Mouse (Mus musculus): ENCODE measurements around the gene Wscd1.
"Not testable (repeated sequence)": the region's sequence is repeated elsewhere in the genome, so short reads cannot be mapped to it uniquely, and the experiment has no call there.

Wscd1 gene

DNA sequence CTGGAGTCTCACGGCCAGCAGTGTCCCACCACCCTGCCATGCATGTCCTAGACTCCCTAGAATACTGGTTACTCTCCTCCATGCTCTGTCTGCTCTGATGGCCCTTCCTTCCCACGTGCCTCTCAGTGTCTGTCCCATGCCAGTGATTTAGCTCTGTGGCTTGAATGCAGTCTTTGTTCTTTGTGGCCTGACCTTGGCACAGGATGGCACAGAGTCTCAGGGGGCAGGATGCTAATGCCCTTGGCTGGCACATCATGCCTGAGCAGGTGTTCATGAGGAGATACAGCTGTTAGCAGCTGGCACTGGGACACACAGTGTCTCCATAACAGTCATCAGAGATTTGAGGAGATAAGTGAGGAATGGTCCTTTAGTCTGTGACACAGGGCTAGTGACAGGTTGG lies 20.8 kb downstream of the Wscd1 start:
- DNase-seq (ENCODE audit: low spot score in 2 of 2) = no peak

DNA sequence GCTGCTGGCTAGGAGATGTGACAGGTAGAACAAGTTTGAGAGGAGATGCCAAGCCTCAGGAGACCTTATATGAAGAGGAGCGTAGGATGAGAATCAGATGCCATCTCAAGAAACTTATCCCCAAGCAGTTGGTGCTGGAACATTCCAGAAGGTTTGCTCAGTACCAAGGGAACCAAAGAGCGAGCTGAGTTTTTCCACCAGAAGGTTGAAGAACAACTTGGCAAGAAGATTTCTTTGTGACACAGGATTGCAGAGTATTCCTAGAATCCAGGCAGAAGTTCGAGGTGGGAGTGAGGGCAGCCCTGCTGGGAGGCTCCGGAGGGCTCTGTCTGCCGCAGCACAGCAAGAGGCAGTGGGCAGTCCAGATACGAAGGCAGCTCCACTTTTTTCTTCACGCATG lies 21.4 kb downstream of the Wscd1 start:
- no peak for DNase-seq (ENCODE audit: low spot score in 2 of 2)

DNA sequence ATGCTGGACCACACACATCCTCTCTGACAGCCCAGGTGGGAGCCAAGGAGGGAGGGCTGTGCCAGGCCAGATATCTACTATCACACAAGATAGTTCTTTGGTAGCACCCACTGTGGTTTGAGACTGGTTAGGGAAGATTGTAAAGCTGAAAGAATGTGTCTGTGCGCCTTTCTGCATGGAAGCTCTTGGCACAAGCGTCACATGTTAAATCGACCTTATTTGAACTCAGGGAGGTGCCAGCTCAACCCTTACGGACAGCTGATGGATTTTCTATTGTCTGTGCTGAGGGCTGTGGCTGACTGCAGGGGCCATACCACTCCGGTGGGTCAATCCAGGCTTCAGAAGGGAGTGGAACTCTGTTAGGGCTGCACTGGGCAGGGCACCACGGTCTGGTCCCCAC lies 22.3 kb downstream of the Wscd1 start:
- no peak for DNase-seq (ENCODE audit: low spot score in 2 of 2)

DNA sequence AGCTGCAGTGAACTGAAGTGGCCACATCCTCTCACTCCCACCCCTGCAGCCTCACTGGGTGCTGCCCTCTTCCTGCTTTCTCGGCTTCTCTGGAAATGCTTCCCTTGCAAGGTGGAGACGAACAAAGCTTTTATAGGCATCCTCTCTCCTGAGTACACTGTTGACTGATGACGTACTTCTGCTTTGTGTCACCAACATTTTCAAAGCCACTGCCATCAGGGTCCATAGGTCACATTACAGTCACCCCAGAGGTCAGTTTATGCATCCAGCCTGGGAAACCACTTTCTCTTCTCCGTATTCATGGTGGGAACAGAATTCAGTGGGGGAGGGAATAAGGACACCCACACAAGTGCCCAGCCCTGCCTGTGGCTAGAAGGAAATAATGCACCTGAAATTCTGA lies 23.1 kb downstream of the Wscd1 start:
- no peak for DNase-seq (ENCODE audit: low spot score in 2 of 2)

DNA sequence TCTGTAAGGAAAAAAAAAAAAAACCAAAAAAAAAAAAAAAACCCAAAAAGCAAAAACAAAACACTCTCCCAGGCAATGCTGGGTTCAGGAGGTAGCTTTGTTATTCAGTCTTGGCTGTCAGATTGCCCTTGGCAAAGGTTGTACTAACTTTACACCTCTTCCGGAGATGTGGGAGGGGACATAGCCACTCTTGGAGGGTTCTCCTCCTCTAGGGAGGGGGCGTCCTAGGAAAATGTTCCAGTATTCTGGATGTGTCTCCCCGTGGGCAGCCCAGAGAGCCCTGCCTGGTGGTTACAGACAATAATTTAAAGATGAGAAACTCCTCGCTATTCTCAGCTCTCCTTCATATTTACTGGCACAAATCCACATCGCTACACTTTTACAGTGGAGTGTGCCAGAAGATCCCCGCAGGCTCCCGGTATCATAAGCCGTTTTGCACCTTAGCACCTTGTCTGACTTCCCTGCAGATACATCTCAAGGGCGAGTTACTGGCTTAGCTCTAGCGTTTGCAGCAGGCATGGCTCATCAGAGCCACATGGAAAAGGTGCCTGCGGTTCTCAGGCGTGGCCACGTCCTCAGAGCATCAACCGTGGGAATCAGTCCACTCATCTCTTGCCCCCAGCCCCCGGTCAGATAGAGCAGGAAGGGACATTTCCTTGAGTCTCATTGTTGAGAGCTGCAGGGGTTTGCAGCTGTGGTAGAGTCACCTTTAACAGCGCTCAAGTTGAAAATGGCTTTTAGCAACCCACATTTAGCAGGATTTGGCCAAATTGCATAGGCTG lies 24.5 kb downstream of the Wscd1 start:
- no peak for DNase-seq (ENCODE audit: low spot score in 2 of 2)

DNA sequence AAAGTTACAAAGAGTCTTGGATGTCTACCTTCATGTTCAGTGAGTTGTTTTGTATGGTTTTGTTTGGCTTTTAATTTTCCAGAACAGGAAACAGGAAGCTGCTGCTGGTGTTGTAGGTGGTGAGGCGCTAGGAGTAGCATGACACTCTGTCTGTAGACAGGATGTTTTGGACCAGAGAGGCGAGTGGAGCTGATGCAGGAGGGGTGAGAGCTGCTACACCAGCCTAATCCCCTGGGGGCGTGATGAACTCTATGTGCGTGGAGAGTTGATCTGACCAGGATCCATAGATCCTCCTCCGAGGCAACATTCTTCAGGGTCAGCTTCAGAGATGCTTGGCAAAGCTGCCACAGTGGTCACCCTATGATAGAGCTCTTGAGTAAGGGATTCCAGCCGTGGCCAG lies 25.3 kb downstream of the Wscd1 start:
- DNase-seq (ENCODE audit: low spot score in 2 of 2) = no peak

DNA sequence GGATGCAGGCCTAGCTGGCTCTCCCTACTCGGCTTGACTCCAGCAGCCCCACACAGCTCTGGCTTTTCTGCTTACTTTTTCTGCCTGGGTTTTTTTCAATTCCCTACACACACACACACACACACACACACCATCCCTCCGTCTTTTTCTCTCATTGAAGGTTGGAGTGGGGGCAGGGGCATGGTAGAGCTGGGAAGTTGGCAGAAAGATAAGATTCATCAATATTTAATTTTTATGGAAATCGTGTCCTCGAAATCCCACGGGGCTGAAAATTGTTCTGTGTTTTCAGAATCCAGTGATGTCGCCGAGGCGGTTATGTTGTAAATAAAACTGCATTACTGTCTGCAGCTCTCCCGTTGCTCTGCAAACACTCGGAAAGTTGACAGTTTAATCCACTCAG lies 29.9 kb downstream of the Wscd1 start:
- DNase-seq (ENCODE audit: low spot score in 2 of 2) = no peak

DNA sequence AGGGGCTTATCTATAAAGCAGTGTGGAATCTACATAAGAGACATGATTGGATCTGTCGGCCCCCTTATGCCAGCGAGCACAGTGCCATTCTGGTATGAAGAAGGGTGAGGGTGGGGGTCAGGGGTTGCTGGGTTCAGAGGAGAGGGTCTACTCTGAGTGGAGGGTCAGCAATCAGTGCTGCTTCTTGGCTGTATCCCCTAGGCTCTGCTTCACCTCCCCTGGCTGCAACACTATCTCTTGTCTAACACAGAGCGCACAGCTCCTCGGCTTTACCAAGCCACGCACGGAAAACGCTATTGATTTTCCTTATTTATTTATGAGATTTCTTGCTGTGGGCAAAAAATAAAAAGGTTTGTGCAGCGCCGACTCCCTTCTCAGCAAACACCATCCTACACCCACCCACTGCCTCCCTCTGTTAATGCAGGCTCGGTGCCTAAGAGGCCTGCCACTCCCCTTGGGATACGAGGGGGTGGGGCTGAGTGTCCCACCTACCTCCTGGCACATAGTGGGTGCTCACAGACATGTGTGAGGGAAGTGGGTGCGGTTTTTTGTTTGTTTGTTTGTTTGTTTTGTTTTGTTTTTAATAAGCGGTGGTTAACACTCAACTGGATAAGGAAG lies 32.1 kb downstream of the Wscd1 start:
- no peak for DNase-seq (ENCODE audit: low spot score in 2 of 2)

DNA sequence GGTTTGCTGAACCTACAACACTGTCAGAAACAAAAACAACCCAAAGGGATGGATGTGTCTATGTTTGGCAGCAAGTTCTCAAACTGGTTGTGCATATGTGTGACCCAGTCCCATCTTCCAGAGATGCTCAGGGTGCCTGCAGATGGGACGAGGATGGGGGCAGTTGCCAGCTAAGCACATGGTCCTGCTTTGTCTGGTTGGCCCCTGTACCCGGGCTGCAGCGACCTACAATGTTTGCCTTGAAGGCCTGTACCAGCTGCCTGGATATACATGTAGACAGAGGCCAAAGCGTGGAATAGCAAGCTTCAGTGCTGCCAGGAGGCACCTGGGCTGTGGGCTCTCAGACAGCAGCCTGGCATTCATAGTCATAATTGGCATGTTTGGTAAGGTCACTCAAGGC lies 35.8 kb downstream of the Wscd1 start:
- no peak for DNase-seq (ENCODE audit: low spot score in 2 of 2)

DNA sequence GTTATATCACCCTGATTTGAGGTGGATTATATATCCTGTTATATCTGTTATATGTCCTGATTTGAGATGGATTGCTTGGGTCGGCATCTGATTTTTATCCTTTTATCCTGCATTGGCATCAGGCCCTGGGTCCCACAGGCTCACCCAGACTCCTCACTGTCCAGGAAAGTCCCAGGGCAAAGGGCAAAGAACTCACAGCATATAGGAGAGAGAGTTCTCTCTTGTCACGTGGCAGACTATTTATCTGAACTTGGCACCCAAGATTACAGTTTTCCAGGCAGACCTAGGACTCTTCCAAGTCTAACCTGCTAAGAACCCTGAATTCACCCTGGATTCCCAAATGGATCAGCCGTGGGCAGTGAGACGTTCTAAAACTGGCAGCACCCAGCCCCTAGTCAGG lies 38.5 kb downstream of the Wscd1 start:
- DNase-seq (ENCODE audit: low spot score in 2 of 2) = no peak

DNA sequence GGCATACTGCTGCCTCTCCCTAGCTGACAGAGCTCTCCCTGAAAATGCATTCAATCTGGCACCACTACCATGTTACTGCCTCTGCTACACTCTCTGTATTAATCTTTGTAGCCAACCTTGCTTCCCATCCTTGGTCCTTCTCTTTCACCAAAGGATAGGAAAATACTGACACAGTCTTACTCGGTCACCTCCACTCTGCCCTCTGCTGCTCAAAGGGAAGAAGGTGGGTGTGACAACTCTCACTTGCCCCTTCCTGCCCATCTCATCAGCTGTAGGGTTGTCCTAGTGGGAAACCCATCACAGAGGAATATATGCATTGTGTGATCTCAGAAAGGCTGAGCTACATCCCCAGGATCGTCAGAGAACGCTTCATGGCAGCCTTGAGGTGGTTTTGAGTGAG lies 40.5 kb downstream of the Wscd1 start:
- DNase-seq (ENCODE audit: low spot score in 2 of 2) = no peak

DNA sequence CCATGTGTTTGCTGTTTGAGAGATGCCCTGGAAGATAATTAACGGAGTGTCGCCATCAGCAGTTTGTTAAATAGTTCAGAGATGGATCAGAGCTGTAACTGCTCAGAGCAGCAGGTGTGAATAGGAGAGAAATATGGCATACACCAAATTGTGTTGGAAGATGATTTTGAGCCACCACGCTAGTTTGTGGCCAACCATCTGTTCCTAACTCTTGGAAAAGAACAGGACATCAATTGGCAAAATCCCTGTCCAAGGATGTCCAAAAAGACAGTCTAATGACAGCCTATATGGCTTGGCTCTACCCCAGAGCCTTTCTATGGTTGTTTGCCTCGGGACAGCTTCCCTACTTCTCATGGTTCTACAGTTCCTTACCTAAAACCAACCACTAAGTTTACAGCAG lies 49.5 kb downstream of the Wscd1 start:
- no peak for DNase-seq (ENCODE audit: low spot score in 2 of 2)

DNA sequence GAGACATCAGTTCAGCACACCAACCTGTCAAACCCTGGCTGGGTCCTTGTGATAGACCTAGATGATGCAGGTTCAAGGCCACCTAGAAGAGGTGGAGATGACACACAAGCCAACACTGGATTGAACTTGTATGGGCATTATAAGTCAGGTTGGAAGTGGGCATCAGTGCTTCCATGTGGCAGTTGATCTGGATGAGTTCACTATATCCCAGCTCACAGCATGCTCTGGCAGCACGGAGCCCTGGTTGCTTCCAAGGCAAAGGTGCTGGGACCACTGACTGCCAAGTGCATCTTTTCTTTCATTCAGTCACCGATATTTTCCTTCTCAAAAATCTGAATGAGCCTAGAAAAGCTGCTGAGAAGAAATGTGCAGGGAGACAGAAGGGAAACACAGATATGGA lies 58.8 kb downstream of the Wscd1 start:
- DNase-seq (ENCODE audit: low spot score in 2 of 2) = no peak

DNA sequence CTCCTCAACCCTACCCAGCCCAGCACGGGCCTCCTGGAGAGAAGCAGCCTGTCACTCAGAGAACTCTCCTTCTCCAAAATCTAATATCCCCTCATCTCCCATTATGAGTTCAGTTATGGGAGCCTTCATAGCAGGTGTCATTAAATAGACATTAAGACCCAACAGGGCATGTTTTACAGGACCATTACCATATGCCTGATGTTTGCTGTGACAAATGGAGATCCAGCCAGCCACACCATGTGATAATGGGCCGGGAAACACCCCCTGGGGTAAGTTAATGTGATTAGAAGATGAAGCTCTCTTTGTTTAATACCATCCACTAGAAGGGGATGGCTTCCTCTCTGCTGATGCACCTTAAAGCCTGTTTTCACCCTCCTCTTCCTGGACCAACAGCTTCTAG lies 62.1 kb downstream of the Wscd1 start:
- DNase-seq (ENCODE audit: low spot score in 2 of 2) = no peak

DNA sequence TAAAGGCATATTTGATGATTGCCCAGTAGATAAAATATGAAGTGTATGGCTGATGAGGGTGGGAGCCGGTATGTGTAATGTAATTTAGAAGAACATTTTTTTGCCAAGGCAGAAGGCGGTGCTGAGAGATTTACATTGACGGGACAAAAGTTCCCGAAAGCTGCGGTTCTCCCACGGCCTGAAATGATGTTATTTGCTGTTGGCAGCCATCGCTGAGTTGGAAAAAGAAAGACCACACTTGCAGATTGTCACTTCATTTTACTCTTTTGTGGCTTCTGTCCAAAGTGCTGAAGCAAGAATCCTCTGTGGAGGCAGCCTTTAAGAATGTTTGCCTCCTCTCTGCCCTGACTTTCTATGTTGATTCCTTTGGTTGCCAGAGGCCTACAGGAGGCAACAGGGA lies 63.2 kb downstream of the Wscd1 start:
- DNase-seq (ENCODE audit: low spot score in 2 of 2) = no peak

DNA sequence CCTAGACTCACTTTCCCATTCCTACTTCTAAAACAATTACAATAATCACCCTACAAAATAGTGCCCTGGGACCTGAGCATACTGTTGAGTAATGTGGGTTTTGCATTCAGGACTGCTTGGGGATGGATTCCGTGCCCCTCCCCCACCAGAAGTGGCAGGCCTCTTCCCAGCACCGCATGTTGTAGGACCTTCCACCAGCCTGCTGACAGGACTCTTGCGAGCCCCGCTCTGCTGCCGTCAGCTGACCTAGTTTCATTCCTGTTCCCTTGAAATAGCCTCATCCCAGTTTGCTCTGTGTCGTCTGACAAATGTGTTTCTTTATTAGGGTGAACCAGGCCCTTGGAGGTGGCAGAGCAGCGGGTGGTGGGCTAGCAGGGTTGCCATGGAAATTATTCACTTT lies 64.8 kb downstream of the Wscd1 start:
- DNase-seq (ENCODE audit: low spot score in 2 of 2) = no peak

DNA sequence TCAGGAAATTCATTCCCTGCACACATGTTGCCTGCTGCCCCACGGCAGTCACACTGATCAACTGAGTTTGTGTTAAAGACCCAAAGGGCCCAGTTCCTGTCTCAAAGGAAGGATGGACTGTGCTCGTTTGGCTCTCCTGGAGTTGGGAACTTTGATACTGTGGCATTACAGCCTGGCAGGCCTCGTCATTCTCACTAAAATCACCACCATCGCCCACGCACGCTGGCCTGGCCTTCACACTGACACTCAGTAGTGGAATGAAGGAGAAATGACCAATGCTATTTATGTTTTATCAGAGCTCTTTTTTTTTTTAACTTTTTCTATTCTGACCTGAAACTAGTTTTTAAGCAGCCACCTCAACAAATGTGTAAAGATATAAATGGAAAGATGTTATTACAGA lies 65.6 kb downstream of the Wscd1 start:
- DNase-seq (ENCODE audit: low spot score in 2 of 2) = no peak

DNA sequence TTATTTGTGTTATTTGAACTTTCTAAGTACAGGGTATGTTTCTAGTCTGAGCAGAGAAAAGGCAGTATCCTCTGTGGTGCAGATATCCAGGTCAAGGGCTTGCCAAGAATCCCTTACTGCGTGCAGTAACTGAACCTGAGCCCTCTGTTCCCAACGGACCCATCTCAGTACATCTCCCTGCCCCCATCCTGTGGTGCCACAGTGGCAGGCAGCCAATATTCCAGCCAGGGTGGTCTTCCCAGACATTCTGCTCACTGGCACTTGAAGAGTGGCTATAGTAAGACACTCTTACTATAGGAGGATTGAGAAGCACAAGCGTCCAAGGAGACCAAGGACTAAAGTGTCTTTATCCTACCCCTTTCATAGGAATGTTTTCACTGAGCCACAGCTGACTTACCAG lies 67.2 kb downstream of the Wscd1 start:
- DNase-seq (ENCODE audit: low spot score in 2 of 2) = no peak

DNA sequence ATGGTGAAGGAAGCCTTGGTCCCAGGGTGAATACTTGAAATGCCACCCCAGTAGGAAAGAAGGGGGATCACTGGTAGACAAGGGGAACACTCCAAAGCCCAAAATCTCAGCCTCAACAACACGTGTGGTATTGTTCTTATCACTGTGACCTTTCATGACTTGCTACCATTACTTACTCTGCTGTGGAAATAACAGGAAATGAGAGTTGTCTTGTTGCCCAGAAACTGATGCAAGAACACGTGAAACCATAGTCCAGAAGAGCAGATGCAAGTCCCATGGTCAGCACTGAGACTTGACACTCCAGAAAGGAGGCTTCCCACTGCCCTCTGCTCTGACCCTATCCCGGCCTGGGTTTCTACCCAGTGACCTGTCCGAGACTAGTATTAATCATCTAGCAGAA lies 67.6 kb downstream of the Wscd1 start:
- no peak for DNase-seq (ENCODE audit: low spot score in 2 of 2)

DNA sequence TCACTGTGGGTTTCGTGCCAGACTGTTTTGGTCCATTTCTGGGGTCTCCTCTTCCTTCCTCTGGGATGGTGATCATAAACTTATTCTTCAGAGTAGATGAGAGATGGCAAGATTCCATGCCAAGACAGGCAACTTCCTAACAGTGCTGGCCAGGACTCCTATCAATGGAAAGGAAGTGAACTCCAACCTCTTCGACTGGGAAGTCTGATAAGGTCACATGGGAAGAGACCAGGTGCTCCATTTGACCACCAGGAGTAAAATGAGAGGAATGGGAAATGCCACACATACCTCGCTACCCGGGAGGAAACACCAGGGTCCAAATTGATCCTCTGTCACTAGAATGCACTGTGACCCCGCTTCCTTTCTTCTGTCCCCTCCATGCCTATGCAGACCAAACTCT lies 68.4 kb downstream of the Wscd1 start:
- no peak for DNase-seq (ENCODE audit: low spot score in 2 of 2)

DNA sequence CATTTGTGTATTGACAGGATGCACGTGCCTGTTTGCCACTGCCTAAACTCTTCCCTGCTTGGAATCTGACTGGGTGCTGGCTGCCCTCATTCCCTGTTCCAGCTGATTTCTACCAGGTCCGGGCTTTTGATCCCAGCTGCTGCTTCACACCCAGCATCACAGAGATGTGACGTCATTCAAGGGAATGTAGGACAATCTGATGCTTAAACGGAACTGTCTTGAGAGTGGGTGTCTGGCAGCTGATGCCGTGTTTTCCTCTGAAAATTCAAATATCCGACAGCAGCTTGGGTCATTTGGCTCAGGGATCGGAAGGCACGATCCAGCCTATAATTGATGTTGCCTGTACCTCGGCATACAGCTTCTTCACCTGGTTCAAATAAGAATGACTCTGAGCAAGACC lies 70.2 kb downstream of the Wscd1 start:
- DNase-seq (ENCODE audit: low spot score in 2 of 2) = no peak

DNA sequence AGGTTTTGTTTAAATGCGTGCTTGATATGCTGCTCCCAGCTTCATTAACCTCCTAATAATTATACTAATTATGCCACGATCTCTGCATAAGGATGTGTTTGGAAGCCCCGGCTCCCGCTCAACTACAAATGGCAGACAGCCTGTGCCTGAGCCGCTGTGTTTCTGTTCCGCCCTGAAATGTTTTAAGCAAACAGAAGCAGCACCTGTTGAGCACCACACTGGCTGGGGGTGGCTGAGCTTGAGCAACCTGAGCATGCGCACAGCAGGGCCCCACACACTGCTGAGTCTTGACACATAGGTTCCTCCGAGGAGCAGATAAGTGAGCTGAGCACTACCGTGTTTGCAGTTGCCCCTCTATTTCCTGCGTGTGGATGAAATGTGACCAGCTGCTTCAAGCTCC lies 71.1 kb downstream of the Wscd1 start:
- no peak for DNase-seq (ENCODE audit: low spot score in 2 of 2)

DNA sequence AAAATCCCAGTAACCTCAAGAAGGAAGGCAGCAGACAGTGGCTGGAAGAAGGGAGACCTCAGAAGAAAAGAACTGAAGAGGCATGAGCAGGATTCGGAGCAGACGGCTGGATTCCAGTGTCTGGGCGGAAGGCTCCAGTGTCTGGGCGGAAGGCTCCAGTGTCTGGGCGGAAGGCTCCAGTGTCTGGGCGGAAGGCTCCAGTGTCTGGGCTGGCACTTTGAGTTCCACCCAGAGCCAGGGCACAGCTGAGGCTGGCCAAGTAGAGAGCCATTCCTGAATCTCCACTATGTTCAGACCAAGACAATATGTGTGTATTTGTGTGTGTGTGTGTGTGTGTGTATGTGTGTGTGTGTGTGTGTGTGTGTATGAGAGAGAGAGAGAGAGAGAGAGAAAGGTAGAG lies 71.8 kb downstream of the Wscd1 start:
- DNase-seq (ENCODE audit: low spot score in 2 of 2) = not testable (repeated sequence)

DNA sequence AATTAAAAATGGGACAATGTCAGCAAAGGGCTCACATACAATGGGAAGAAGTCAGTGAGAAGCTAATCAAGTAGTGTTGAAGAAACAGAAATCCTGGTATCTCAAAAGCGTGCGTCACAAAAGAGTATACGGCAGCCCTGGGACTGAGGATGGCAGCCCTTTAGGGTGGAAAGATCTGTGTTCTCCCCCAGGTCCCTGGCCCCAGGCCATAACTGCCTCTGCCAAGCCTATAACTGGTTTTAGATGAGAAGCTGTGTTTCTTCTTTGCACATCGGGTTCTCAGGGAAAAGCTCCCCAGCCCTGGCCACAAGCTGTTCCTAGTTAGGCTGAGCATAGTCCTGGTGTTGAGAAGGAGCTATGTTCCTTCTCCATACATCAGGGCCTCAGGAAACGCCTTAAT lies 72.3 kb downstream of the Wscd1 start:
- no peak for DNase-seq (ENCODE audit: low spot score in 2 of 2)

Measured in urinary bladder, postnatal 36 days (tissue).